Mouse (Mus musculus) liver, embryonic 14.5 days (tissue): ENCODE results near the gene Sigmar1.

Source experiments
- CTCF ChIP-seq: IDR thresholded peaks from 2 replicates; pipeline ENCODE4 v1.5.1; 2016; ENCODE audit warnings: antibody characterized with exemption, low read depth, control low read depth
- EP300 ChIP-seq: IDR thresholded peaks from 2 replicates; pipeline ENCODE4 v1.6.1; 2016; ENCODE audit warnings: antibody characterized with exemption, low read depth

- TF ChIP-seq CTCF (peak; percentile 54), EP300 (no peak)
These were observed 40.4 kb downstream of the Sigmar1 start for GRCm38 (mm10) chr4:41715596-41715995.
